In genomic region chr15:51558215-51558614, GRCm38 (mm10) we compare ENCODE assay signal across 27 mouse cellular contexts.
"Had no signal": no experiment of that assay in that cellular context is flagged by ENCODE, and none has a peak within 500 bp of the region (broad histone marks: within the 10 kb centered on the region; RNA-seq: fewer than 3 reads in every experiment).

No protein-coding gene starts in this region.

- H3K9ac ChIP-seq: heart, embryonic 12.5 days; hindbrain, embryonic 12.5 days; hindbrain, embryonic 14.5 days; intestine, embryonic 15.5 days; limb, embryonic 12.5 days; liver, embryonic 13.5 days had no signal

- H3K9me3 ChIP-seq: heart, embryonic 10.5 days; heart, embryonic 12.5 days; hindbrain, embryonic 10.5 days; hindbrain, embryonic 12.5 days; intestine, embryonic 15.5 days; limb, embryonic 10.5 days; limb, embryonic 12.5 days; liver, embryonic 13.5 days had no signal

- H3K4me3 ChIP-seq: gastrocnemius, adult 2 months; heart, embryonic 10.5 days; heart, embryonic 12.5 days; hindbrain, embryonic 10.5 days; hindbrain, embryonic 12.5 days; intestine, embryonic 15.5 days; layer of hippocampus, adult 2 months; left cerebral cortex, adult 2 months; limb, embryonic 10.5 days; limb, embryonic 12.5 days; liver, embryonic 13.5 days had no signal

- DNase-seq: gastrocnemius, adult 2 months; gastrocnemius, postnatal 10 days; gastrocnemius, postnatal 25 days; heart, adult 18-20 months; heart, postnatal 10 days; heart, postnatal 4 days; kidney, adult 18-20 months; kidney, adult 8-10 months; kidney, postnatal 10 days; kidney, postnatal 25 days; kidney, postnatal 4 days; liver; liver, embryonic 13.5 days had no signal

- H3K36me3 ChIP-seq: heart, embryonic 10.5 days; heart, embryonic 12.5 days; hindbrain, embryonic 10.5 days; hindbrain, embryonic 12.5 days; intestine, embryonic 15.5 days; limb, embryonic 10.5 days; limb, embryonic 12.5 days; liver, embryonic 13.5 days had no signal

- ATAC-seq: hindbrain, embryonic 16.5 days; inflammation-experienced regulatory T-cells, adult 6 months; intestine, embryonic 15.5 days; intestine, postnatal 0 days had no signal

- H3K27ac ChIP-seq: gastrocnemius, adult 2 months; heart, embryonic 10.5 days; hindbrain, embryonic 10.5 days; hindbrain, embryonic 12.5 days; hindbrain, embryonic 14.5 days; intestine, embryonic 15.5 days; layer of hippocampus, adult 2 months; left cerebral cortex, adult 2 months; limb, embryonic 10.5 days; limb, embryonic 12.5 days; liver, embryonic 13.5 days had no signal

- H3K27me3 ChIP-seq: heart, embryonic 12.5 days; hindbrain, embryonic 12.5 days; intestine, embryonic 15.5 days; limb, embryonic 12.5 days; liver, embryonic 13.5 days had no signal

- H3K4me2 ChIP-seq: heart, embryonic 12.5 days; hindbrain, embryonic 12.5 days; hindbrain, embryonic 14.5 days; intestine, embryonic 15.5 days; limb, embryonic 12.5 days; liver, embryonic 11.5 days; liver, embryonic 13.5 days had no signal

- H3K4me1 ChIP-seq: heart, embryonic 10.5 days; heart, embryonic 12.5 days; hindbrain, embryonic 10.5 days; hindbrain, embryonic 12.5 days; intestine, embryonic 15.5 days; limb, embryonic 10.5 days; limb, embryonic 12.5 days; liver, embryonic 13.5 days had no signal
